Mouse (Mus musculus) lung, adult 18-20 months (tissue): ENCODE data around the gene Rnf38.

Experiments
- DNase-seq, 2 experiments: peaks; one replicate each; pipeline ENCODE4 v3.0.0; 2022; ENCODE audit warnings: mixed read lengths in 2 of 2

Gene Rnf38

DNA sequence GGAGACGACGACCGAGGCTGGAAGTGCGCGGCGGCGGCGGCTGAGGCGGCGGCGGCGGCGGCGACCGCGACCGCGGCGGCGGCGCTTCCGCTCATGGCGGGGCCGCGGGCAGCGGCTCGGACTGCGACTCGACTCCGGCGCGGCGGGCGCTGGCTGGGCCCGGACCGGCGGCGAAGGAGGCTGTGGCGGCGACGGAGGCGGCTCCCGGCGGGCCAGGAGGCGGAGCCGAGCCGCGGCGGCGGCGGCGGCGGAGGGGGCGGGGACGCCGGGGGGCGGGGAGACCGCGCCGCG is at the start of gene Rnf38:
Gene Rnf38 (minus strand): TSS at position 77 of the 291 bp plus-strand sequence.
- no peak for DNase-seq

DNA sequence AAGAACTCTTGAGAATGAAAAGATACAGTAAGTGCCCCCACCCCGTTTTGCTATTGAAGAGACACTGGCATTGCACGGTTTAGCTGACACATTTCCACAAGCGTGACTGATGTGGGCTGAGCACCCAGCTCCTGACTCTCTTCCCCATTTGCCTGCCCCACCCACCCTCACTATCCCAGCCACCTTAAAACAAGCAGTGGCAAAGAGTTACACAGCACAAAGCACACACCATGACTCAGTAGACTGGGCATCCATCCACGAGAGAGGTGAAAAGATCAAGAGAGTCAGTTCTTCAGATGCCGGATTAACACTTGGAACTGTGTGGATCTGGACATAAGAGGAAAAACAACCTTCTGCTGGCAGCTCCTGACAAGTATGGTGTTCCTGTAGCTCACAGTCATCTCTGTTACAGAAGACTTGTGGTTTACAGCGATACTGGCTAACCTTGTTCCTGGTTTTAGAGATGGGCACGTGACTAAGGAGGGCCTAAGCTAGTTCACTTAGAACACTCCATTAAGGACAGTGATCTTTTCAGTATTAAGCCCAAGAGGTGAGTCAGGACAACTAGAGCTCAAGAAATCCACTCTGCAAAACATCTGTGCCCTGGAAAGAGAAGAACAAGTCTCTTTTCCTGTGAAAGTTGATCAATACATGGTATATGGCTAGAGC is 48.1 kb upstream of the Rnf38 start:
- peak; percentile 17 to 64 for DNase-seq

DNA sequence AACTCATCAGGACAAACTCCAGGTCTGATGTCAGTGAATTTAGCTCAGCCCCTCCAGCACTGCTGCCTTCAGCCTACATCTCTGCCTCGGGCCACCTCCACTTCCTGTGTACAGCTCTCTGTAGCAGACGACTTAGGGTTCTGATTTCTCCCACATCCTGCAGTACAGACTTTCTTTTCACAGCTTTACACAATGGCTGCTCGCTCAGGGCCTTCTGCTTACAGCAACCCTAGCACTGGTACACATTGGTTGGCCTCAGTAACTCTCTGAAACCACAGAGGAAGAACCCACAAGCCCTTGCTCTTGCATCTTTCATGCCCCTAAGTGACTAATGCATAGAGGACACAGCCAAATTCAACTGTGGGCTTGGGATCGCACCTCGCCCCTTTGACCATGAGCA is 37.5 kb upstream of the Rnf38 start:
- no peak for DNase-seq

DNA sequence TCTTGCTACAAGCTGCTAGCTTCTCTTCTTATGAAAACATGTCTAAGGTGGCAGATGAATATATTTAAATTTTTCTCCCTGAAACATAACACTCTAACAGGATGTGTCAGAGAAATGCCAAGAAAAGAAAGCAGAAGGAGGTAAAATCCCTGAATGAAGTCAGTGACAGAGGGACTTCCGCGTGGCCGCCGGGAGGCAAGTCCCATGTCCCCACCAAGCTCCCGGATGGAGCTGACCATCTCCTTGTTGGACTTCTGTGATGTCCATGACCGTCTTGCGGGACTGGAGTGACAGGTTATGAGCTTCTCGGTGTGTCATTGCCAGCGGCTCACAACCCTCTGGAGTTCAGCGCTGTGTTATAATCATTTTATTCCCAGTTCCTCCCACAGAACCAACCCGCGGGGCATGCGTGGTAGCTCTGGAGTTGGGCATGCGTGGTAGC is 35.8 kb upstream of the Rnf38 start:
- DNase-seq, result no peak

DNA sequence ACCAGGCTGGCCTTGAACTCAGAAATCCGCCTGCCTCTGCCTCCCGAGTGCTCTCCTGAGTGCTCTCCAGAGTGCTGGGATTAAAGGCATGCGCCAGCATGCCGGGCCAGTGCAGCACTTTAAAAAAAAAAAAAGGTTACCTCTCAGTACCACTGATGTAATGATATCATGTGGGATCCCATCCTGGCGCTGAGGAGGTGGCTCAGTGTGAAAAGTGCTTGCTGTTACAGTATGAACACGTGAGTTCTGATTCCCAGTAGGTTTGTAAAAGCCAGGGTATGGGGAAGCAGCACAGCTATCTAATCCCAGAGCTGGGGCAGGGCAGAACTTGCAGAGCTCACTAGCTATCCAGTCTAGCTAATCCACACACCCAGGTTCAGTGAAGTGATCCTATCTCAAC is 33.8 kb upstream of the Rnf38 start:
- DNase-seq, result no peak

DNA sequence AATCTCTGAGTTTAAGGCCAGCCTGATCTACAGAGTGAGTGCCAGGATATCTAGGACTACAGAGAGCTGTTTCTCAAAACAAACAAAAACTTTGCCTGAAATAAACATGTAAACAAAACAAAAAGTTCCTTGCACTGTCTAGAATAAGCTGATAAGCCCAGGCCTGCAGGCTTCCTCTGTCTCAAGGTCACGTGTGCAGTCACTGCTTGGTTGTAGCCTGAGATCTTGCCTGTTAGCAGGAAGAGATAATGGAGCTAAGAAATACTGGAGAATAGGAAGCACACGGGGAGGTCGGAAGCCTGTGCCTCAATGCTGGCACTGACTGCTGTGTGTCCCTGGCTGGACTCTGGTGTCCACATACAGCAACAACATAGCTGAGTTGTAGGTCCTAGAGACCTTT is 31.9 kb upstream of the Rnf38 start:
- DNase-seq, result no peak

DNA sequence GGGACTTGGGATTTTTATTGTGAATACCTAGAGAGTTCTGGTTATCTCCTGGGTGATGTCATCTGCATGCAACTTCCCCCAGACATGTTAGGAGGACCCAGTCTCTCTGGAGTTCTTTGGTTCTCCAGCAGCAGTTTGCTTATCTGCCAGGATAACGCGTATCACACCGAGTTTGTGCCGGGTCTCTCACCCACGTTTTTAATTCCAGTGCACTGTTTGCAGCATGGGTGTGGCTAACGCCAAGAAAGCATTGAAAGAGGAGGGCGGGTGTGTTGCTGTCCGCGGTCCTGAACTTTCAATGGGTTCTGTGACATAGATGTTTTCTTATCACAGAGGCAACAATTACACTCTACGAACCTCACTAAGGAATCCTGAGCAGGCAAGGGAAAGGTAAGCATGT is 26.7 kb upstream of the Rnf38 start:
- DNase-seq, result peak; percentile 19 to 45

DNA sequence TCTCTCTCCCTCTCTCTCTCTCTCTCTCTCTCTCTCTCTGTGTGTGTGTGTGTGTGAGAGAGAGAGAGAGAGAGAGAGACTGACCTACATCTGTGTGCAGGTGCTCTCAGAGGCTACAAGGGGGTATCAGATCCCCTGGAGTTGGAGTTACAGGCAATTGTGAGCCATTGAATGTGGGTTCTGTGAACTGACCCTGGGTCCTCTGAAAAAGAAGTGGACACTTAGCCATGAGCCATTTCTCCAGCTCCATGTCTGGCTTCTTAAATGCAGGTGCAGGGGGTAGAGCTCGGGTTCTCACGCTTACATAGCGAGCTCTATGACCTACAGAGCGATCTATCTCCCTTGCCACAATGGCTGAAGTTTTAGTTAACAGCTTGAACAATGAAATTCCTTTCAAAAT is 25.5 kb upstream of the Rnf38 start:
- DNase-seq, result no peak

DNA sequence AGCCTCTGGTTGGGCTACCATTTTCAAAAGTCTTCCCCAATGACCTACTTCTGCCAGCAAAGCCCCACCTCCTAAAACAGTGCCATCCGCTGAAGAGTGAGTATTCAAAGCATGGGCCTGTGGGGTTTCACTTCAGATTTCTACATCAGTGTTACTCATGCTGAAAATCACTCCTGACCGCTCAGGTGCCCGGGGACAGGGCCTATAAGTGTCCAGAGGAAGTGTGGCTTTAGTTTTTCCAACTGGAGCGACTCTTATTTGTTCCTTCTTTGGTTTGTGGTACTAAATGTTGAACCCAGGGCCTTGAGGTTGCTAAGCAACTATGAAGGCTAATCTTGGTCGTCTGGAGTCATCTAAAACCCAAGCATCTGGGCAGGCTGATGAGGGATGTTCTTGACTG is 21.0 kb upstream of the Rnf38 start:
- DNase-seq, result no peak

DNA sequence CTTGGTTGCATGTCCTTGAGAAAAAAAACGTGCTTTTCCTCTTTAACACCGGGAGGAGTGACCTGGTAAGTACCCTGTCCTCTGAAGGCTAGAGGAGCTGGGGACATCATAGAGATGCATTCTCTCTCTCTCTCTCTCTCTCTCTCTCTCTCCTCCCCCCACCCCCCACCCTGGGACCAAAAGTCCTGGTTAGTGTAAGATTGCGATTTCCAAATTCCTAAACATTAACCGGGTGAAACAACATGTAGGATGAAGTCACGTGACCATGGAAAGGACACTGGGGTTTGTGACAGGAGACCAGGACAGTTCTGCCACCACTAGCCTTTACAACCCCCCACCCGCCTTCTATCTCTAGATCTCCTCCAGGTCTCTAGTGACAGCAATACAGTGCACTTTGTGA is 19.6 kb upstream of the Rnf38 start:
- DNase-seq, result no peak

DNA sequence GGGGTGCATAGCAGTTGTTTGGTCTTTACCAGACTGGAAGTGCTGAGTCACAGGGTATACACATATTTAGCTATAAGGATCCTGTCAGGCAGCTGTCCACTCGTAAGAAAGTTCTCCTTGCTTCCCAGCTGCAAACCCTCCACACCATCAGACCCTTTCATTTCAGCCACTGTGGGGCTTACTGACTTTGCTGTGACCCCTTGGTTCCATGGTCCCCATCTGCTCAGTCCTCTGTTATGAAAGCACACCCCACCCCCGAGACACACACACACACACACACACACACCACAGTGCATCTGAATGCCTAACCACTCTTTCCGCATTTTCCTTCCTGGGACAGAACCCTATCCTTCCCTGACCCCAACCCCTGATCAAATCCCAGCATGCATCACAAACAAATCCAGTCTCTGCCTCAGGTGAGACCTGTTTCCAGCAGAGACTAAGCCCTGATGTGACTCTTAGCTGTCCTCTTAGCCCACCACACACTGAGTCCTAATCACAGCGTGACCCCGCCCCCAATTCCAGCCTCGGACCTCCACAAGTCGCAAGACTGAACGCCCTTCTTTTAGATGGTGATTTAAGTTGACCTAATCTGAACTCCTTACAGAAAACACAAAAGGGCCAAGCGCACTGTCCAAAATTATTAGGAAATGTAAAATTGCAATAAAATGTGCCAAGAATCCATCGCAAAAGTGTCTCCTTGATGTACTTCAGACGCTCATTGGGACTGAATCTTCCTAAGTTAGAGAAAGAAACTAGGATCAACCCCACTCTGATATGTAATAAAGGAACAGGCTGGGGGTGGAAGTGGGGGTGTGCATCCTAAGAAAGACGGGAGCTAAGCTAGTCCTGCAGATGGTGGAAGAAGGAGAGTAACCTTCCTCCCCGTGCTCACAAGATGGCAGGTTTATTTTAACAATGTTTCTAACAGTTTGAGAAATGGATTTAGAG is 18.7 kb upstream of the Rnf38 start:
- no peak for DNase-seq

DNA sequence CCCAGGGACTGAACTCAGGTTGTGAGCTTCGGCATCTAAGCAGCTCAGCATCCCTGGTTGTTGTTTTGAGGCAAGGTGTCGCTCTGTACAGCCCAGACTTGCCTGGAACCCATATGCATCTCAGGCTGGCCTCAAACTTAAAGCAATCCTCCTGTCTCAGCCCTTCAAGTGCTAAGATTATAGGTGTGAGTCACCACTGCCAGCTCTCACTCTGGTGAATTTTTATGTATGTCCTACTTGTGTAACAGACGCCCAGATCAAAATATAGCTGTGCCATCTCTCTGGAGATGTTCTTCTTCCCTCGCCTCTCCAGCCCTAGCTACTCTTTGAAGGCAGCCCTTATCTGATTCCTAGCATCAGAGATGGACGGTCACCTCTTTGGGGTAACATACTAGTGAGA is 17.9 kb upstream of the Rnf38 start:
- DNase-seq, result no peak

DNA sequence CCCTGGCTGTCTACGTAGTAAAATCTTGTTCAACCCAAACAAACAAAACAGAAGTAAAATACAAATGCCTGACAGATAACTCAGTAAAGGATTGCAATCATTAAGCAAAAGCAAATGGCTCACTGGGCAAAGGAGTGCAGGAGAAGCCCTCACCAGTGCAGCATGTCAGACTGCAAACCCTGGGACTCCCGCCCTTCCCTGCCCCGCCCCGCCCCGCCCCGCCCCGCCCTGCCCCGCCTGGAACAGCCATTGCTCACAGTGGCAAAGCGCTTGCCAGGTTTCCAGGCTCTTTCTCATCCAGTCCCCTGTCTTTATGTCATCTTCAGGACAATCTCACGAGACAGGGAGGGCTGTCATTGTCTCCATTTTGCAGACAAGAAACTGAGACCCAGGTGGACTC is 16.1 kb upstream of the Rnf38 start:
- no peak for DNase-seq

DNA sequence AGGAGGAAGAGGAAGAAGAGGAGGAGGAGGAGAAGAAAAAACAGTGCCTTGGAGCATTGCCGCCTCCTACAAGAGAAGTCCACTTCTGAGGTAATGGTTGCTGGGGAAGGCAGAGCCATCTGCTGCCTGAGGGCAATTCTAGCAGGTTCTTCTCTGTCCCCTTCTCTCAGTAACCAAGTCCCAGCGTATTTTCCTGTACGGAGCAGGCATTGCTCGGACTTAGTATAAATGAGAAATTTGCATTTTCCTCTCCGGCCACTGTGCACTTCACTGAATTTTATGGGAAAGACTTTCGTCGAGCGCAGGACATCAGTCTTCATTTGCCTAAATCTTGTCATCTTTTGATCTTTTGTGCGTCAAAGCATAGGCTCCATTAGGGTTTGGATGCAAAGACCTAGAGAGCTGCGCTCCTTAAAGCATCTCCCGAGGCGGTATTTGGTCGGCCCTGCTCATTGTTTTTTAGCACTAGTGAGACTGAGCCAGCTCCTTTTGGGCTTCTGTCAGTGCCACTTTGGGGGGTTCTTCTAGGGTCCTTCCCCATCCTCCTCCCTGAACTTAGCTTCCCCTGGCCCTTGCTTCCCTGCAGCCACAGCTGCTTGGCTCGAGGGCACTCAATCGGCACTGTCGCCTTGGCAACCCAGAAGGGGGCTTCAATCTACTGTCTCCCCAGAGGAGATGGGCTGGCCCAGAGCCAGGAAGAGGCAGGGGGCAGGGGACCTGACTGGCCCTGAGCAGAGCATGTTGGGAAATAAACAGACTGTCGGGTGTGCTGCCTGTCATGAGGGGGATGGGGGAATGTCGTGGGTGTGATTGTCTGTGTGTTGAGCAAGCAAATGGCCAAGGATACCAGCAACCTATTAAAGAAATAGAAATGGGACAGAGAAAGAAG is 13.7 kb upstream of the Rnf38 start:
- no peak for DNase-seq

DNA sequence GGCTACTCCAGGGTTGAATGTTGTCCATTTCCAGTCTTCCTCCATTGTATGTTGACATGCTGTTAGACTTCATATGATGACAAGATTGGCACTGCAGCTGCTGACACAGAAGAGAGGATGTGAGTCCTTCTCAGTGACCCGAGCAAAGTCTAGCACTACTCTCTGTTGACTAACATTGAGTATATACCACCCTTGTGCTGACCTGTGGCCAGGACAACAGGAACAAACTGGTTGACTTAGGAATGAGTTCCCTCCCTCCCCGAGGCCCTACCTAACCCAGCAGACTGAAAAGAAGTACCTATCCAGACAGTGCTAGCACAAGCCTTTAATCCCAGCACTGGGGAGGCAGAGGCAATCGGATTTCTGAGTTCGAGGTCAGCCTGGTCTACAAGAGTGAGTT is 12.7 kb upstream of the Rnf38 start:
- DNase-seq, result no peak

DNA sequence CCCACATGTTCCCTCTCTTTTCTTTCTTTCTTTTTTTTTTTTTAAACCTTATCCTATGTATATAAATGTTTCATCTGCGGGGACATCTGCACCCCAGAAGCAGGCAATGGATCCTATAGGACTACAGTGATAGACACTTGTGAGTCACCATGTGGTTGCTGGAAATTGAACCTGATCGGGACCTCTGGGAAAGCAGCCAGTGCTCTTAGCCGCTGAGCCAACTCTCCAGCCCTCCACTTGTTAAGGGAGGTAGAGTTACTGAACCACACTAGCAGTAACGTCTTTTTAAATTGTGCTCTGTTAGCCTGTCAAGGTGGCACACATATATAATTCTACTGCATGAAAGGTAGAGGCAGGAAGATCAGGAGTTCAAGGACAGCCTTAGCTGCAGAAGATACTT is 8.0 kb upstream of the Rnf38 start:
- DNase-seq, result no peak

DNA sequence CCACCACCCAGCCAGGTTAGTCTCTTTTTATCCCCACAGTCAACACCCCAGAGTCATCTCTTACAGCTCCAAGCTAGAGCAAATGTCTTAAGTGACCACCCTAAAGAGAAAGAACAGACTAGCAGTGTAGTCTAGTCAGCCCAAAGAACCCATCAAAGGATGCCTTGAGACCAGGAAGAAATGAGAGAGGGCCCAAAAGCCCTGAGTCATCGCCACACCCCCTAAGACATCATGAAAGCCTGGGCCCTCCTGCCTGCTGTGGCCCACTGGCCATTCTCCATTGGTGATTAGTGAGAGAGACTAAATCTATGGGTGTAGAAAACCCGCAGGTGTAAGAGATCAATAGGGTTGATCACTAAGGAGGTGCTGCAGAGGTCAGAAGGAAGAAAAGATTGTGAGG is 2.4 kb upstream of the Rnf38 start:
- DNase-seq, result no peak

DNA sequence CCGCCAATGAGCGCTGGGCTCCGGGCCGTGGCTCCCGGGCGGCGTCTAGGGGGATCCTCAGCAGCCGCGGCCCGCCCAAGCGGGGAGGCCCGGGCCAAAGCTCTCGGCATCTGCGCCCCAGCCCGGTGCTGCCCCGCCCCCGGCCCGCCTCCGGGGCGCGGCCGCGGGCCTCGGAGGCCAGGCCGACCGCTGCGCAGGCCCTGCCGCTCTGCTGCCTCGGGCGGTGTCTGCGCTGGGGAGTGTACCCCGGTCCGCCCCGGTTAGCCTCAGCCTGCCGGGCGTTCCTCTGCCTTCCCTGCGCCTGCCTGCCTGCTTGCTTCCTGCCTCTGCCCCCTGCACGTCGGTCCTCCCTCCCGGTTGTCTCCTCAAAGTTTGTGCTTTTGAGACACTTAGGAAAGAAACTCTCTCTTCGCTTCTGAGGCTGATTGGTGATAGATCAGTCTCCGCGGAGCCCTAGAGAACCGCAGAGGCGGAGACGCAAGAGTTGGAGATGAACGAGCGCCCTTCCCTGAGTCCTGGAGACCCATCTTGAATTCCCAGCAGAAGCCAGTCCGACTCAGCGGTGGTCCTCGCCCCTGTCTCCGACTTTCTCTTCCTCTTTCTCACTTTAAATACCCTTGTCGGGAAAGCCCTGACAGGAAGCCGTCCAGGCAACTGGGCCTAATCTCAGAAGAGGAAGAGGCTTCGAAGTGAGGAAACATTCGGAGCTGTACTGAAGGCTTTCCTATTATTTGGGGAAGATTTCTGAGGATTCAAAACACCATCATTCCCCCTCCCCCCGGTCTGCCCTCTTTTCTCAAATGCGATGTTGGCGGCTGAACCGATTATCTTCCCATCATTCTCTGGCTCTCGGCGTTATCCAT is 646 bp upstream of the Rnf38 start:
- DNase-seq, result peak; percentile 93 to 94

DNA sequence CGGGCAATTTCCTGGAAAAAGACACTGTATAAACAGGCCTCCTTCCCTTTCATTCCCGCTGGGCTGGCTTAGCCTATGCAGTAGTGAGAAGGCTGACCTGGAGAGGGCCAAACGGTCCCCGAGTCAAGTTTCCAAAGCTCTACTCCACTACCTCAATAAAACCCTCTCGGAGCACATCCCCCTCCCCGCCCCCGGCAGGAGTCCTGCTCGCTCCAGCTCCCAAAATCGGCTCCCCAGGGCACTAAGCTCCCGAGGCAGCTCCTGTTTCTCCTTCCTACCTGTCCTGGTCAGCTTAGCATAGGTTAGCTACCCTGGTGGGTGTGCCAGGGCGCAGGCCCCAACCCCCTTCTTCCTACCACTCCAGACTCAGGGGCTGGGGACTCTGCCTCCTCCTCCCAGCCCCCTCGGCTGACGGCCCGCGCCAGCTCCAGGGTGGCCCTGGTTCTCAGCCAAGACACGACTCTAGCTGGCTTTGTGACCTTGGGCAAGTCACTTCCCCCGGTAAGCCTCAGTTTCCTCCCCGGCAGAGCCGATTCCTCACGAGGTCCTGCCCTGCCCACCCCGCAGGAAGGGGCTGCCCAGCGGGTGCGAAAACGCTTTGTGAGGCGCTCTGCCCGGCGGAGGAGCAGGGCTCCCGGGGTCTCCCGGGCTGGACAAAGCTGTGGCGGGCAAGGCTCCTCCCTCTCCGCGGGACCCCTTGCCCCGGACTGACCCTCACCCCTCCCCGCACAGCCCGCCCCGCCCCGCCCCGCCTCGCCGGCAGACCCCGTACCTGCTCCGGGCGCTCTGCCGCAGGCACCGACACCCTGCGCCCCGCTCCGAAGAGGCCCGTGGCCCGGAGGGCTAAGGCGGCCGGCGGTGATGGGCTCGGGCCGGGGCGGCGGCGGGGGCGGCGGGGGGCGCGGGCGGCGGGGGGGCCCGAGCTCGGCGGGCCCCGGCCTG is 547 bp downstream of the Rnf38 start:
- peak; percentile 33 to 43 for DNase-seq

DNA sequence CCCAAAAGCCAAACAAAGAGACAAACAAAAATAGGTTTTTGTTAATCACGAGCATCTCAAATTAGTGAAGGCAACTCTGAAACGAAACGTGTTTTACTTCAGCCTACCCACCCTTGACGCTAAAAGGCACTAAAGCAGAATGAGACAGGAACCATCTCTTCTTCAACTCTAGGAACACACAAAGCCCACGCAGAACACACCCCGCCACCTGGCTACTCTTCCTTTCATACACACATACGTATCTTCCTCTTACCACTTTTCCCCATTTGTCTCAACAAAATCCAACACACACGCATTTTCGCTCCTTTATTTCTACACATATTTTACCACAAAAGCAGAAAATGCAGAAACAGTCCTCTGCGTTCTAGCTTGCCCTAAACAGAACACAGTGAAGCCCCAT is 8.5 kb downstream of the Rnf38 start:
- DNase-seq, result no peak

DNA sequence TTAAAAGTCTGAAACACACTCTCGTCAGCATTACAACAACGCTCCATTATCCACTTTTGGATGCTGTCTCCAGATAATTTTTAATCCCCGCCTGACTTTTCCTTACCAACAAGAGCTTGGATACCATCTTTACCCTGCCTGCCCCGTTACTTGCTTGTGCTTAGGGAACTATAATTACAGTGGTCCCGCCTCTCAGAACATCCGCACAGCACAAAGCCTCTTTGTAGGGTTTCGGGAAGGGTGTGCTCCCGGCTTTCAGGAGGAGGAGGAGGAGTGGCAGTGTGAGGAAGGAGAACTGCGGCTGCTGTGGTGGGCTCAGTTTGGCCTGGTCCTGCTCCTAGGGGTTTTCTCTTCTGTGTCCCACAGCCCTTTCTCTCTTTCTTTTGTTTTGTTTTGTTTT is 9.4 kb downstream of the Rnf38 start:
- DNase-seq, result no peak
